Mouse (Mus musculus) erythroid progenitor cell, adult 5-6 weeks (primary cell): Measurements from ENCODE around the gene Fam71a. TPM values are rescaled to one million over a fixed set of nuclear protein-coding genes. Genes with fewer than 3 reads are reported as not detected.

Experiments used
- ATAC-seq: replicated peaks from 2 replicates; pipeline ENCODE4 v1.8.0; 2016; ENCODE audit warnings: moderate number of reproducible peaks, mild to moderate bottlenecking, moderate TSS enrichment, inconsistent platforms; ENCODE audit not compliant: poor library complexity, low FRiP score, severe bottlenecking
- total RNA-seq, 2 experiments: library from RNA; stranded (forward) in 1 of 2; stranded (reverse) in 1 of 2; fragments of 150-400 nt in 1 of 2; fragments of 186-747, 209-891 nt in 1 of 2; gene quantifications; 2 replicates each; pipeline versions ENCODE4 v1.2.3 to v1.2.4; 2015 to 2017; ENCODE audit warnings: low replicate concordance in 2 of 2

Gene Fam71a
- not detected in 2 replicates for total RNA-seq (2015; ENCODE audit: low replicate concordance)
- not detected in 2 replicates for total RNA-seq (2017; ENCODE audit: low replicate concordance)

GRCm38 (mm10) chr1:191164717-191165116, at the start of gene Fam71a:
TSS of gene Fam71a (minus strand) at chr1:191164817.
- no peak for ATAC-seq

- no peak for ATAC-seq
Observed at GRCm38 (mm10) chr1:191211096-191211495, 46.5 kb upstream of the Fam71a start.

- no peak for ATAC-seq
Observed at GRCm38 (mm10) chr1:191205791-191206190, 41.2 kb upstream of the Fam71a start.

- ATAC-seq: no peak
Observed at GRCm38 (mm10) chr1:191204876-191205275, 40.3 kb upstream of the Fam71a start.

GRCm38 (mm10) chr1:191203496-191203895, 38.9 kb upstream of the Fam71a start:
- no peak for ATAC-seq

- no peak for ATAC-seq
Observed at GRCm38 (mm10) chr1:191202208-191202952, 37.8 kb upstream of the Fam71a start.

GRCm38 (mm10) chr1:191200816-191201602, 36.4 kb upstream of the Fam71a start:
- no peak for ATAC-seq

- no peak for ATAC-seq
Observed at GRCm38 (mm10) chr1:191197916-191198315, 33.3 kb upstream of the Fam71a start.

GRCm38 (mm10) chr1:191196016-191196415, 31.4 kb upstream of the Fam71a start:
- ATAC-seq: no peak

GRCm38 (mm10) chr1:191193657-191194424, 29.2 kb upstream of the Fam71a start:
- ATAC-seq: no peak

GRCm38 (mm10) chr1:191192751-191193150, 28.1 kb upstream of the Fam71a start:
- ATAC-seq: no peak

- ATAC-seq: no peak
Observed at GRCm38 (mm10) chr1:191192213-191192612, 27.6 kb upstream of the Fam71a start.

- no peak for ATAC-seq
Observed at GRCm38 (mm10) chr1:191189671-191190372, 25.2 kb upstream of the Fam71a start.

- ATAC-seq: no peak
Observed at GRCm38 (mm10) chr1:191186386-191186770, 21.8 kb upstream of the Fam71a start.

GRCm38 (mm10) chr1:191185761-191186385, 21.3 kb upstream of the Fam71a start:
- ATAC-seq: no peak

GRCm38 (mm10) chr1:191184841-191185251, 20.2 kb upstream of the Fam71a start:
- no peak for ATAC-seq

GRCm38 (mm10) chr1:191184066-191184815, 19.6 kb upstream of the Fam71a start:
- ATAC-seq: no peak
